Mouse (Mus musculus) liver, embryonic 16.5 days (tissue): Measurements from ENCODE around the gene Unc93b1. TPM values are rescaled to one million over a fixed set of nuclear protein-coding genes. Genes with fewer than 3 reads are reported as not detected.
"Not testable (repeated sequence)": the region's sequence is repeated elsewhere in the genome, so short reads cannot be mapped to it uniquely, and the experiment has no call there.

ENCODE experiments used
- ATAC-seq: fragments of 200-750 bp; cut with Nextera tagmentation; 2 replicates; pipeline ENCODE4 v1.8.0; 2017; ENCODE audit warnings: low read depth, mild to moderate bottlenecking, moderate number of reproducible peaks, moderate library complexity
- H3K27ac ChIP-seq: fragments of 300-500 bp; sonication (generic); 2 replicates; pipeline ENCODE4 v1.5.1; 2014; ENCODE audit warnings: mild to moderate bottlenecking, low read length
- H3K27me3 ChIP-seq: fragments of 300-500 bp; sonication (generic); 2 replicates; pipeline ENCODE4 v1.6.1; 2014; ENCODE audit warnings: low read depth, low read length, mixed read lengths; ENCODE audit not compliant: control insufficient read depth, insufficient read depth
- H3K36me3 ChIP-seq: fragments of 300-500 bp; sonication (generic); 2 replicates; pipeline ENCODE4 v1.6.1; 2014; ENCODE audit warnings: mild to moderate bottlenecking; ENCODE audit not compliant: control insufficient read depth, insufficient read depth
- H3K4me1 ChIP-seq: fragments of 300-500 bp; sonication (generic); 2 replicates; pipeline ENCODE4 v1.6.1; 2014; ENCODE audit warnings: low read depth, low read length, mixed read lengths; ENCODE audit not compliant: control insufficient read depth
- H3K4me2 ChIP-seq: fragments of 300-500 bp; sonication (generic); 2 replicates; pipeline ENCODE4 v1.6.1; 2014; ENCODE audit warnings: low read depth, low read length, mixed read lengths
- H3K4me3 ChIP-seq: fragments of 300-500 bp; sonication (generic); 2 replicates; pipeline ENCODE4 v1.5.1; 2014; ENCODE audit warnings: low read depth, mild to moderate bottlenecking, low read length
- H3K9ac ChIP-seq: fragments of 300-500 bp; sonication (generic); 2 replicates; pipeline ENCODE4 v1.6.1; 2014; ENCODE audit warnings: low read depth, low read length
- H3K9me3 ChIP-seq: fragments of 300-500 bp; sonication (generic); replicated peaks from 2 replicates; pipeline ENCODE4 v1.6.1; 2016; ENCODE audit warnings: low read length; ENCODE audit not compliant: control insufficient read depth
- WGBS: fragments of 180-500 bp; shearing (Covaris S2); extraction: QIAGEN DNeasy Blood & Tissue Kit; methylation state at CpG from one replicate; pipeline ENCODE4 v1.1.7; 2014; ENCODE audit not compliant: insufficient replicate concordance; 5-methylcytosine and 5-hydroxymethylcytosine counted together
- polyA plus RNA-seq: library from polyadenylated mRNA; unstranded; fragments of >200 nt; fragmentation: Nextera tagmentation; extraction: Ambion mirVana; gene quantifications from 2 replicates; pipeline ENCODE4 v1.2.1, GENCODE M21; 2015

Gene Unc93b1
- polyA plus RNA-seq, 1 experiment from 2014 or later = 35.8 TPM

DNA sequence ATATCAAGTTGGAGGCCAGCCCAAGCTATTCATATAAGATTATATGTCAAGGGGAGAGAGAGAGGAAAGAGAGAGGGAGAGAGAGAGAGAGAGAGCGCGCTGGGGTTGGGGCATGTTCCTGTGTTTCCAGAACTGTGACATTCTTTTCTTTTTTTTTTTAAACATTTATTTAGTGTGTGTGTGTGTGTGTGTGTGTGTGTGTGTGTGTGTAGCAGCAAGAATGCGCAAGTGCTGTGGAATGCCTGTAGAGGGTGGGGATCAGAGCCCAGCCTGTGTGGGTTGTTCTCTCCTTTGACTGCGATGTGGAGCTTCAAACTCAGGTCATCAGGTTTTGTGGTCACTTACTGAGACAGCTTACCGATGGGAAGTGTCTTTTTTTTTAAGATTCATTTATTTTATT is 25.2 kb downstream of the Unc93b1 start:
- no peak overlapping the region for H3K9ac ChIP-seq
- H3K27me3 ChIP-seq = no peaks in the 10 kb centered on the region
- 59% methylated on average over 5 of the region's 5 CpGs for WGBS

GRCm38 (mm10) chr19:3961805-3962204 is 26.8 kb downstream of the Unc93b1 start:
- not testable (repeated sequence) for ATAC-seq, H3K4me1 ChIP-seq, H3K27ac ChIP-seq, H3K27me3 ChIP-seq, H3K9me3 ChIP-seq, H3K4me3 ChIP-seq, H3K4me2 ChIP-seq, H3K9ac ChIP-seq, H3K36me3 ChIP-seq
- WGBS = 74% methylated on average over 6 of the region's 6 CpGs

More for the DNA sequence above, 25.2 kb downstream of the Unc93b1 start:
- no peaks in the 10 kb centered on the region for H3K9me3 ChIP-seq
- H3K4me2 ChIP-seq = no peak overlapping the region
- H3K36me3 ChIP-seq = no peaks in the 10 kb centered on the region
- H3K4me3 ChIP-seq = no peak overlapping the region
- no peaks in the 10 kb centered on the region for H3K4me1 ChIP-seq
- no peak overlapping the region for H3K27ac ChIP-seq
- no peak for ATAC-seq

DNA sequence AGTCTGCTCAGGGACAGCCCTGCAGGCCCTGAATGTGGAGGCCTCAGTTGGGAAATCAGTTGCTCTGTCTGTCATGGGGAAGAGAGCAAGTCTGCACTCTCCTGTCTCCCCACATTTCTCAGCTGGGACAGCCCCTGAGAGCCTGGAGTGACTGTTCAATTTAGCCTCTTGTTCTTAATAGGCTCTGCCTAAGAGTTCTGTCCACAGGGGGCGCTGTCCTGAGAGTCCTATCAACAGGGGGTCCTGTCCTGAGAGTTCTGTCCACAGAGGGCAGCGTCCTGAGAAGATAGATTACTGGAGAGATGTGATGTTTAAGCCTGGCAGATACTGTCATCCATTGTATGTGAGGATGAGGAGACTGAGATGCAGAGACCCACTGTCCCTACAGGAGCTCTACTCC is 27.5 kb downstream of the Unc93b1 start:
- Histone ChIP-seq H3K9ac (no peak overlapping the region), H3K36me3 (no peaks in the 10 kb centered on the region), H3K4me1 (no peaks in the 10 kb centered on the region; the same call in 1 of the 2 replicates), H3K9me3 (no peaks in the 10 kb centered on the region), H3K27ac (no peak overlapping the region), H3K4me2 (no peak overlapping the region), H3K27me3 (no peaks in the 10 kb centered on the region), H3K4me3 (no peak overlapping the region)
- ATAC-seq = no peak
- WGBS = 9% methylated on average over 2 of the region's 2 CpGs

DNA sequence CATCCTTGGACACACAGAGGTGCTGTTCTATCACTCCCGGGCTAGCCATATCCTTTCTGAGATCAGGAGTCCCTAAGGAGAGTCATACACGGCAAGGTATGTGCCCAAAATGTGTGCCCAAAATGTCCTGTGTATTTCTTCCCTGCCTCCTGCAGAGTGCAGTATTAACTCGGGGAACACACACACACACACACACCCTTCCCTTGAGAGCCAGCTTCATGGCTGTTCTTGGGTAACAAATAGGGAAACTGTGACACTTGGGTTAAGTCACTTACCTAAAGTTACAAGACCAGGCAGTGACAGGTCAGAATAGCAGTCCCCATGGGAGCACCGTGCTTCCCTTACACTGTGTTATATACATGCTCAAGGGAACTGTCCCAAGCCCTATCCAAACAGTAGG is 29.0 kb downstream of the Unc93b1 start:
- Histone ChIP-seq H3K9ac (no peak overlapping the region), H3K27me3 (no peaks in the 10 kb centered on the region), H3K9me3 (no peaks in the 10 kb centered on the region), H3K36me3 (no peaks in the 10 kb centered on the region), H3K4me3 (no peak overlapping the region), H3K4me2 (no peak overlapping the region), H3K27ac (no peak overlapping the region), H3K4me1 (no peaks in the 10 kb centered on the region; the same call in 1 of the 2 replicates)
- 57% methylated on average over 4 of the region's 4 CpGs for whole genome bisulfite sequencing
- ATAC-seq = peak; percentile 16; the same call in 1 of the 2 replicates

GRCm38 (mm10) chr19:3966330-3967075 is 31.5 kb downstream of the Unc93b1 start:
- Histone ChIP-seq H3K4me3 (no peak overlapping the region), H3K27me3 (no peaks in the 10 kb centered on the region), H3K4me2 (no peak overlapping the region), H3K36me3 (no peaks in the 10 kb centered on the region), H3K9me3 (no peaks in the 10 kb centered on the region), H3K4me1 (no peaks in the 10 kb centered on the region; the same call in 1 of the 2 replicates), H3K27ac (no peak overlapping the region), H3K9ac (no peak overlapping the region)
- ATAC-seq = no peak
- 58% methylated on average over 11 of the region's 11 CpGs for WGBS

DNA sequence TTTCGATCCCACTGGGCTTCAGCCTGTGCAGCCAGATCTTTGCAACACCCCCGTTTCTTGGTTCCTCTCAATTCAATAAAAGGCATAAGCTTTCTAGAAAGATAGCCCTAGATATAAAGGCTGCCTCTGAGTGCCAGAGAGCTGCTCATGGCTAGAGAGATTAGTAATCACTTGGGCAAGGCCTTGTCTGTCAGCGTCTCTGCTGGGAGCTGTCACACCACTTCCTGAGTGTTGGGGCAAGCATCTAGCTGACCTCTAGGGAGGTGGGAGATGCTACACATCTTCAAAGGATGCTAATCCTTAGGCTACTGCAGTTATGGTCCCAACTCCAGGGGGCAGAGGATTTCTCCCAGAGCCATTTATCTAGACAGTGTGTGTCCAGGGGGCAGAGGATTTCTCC is 32.3 kb downstream of the Unc93b1 start:
- no peak overlapping the region for H3K4me3 ChIP-seq
- WGBS = 31% methylated on average over 3 of the region's 3 CpGs
- H3K9ac ChIP-seq = no peak overlapping the region
- no peaks in the 10 kb centered on the region for H3K9me3 ChIP-seq
- no peak for ATAC-seq
- no peak overlapping the region for H3K27ac ChIP-seq
- no peaks in the 10 kb centered on the region for H3K27me3 ChIP-seq
- no peaks in the 10 kb centered on the region for H3K36me3 ChIP-seq
- peaks cover 4% of the 10 kb centered on the region; the same call in 1 of the 2 replicates for H3K4me1 ChIP-seq
- no peak overlapping the region for H3K4me2 ChIP-seq

- no peaks in the 10 kb centered on the region for H3K27me3 ChIP-seq
- H3K27ac ChIP-seq = no peak within 1 kb of the TSS
- H3K36me3 ChIP-seq = no peaks in the 10 kb centered on the region
- peaks cover 10% of the 10 kb centered on the region; the same call in 1 of the 2 replicates for H3K4me1 ChIP-seq
- no peak within 1 kb of the TSS for H3K4me2 ChIP-seq
- WGBS = 35% methylated on average over 9 of the region's 9 CpGs
- H3K9me3 ChIP-seq = no peaks in the 10 kb centered on the region
- H3K9ac ChIP-seq = no peak within 1 kb of the TSS
- peak; percentile 68 for ATAC-seq
- H3K4me3 ChIP-seq = no peak within 1 kb of the TSS
These were observed 37.2 kb downstream of the Unc93b1 start, which contains the start of gene Aldh3b2 for GRCm38 (mm10) chr19:3972229-3972628. Gene Aldh3b2 (plus strand): TSS chr19:3972328.

DNA sequence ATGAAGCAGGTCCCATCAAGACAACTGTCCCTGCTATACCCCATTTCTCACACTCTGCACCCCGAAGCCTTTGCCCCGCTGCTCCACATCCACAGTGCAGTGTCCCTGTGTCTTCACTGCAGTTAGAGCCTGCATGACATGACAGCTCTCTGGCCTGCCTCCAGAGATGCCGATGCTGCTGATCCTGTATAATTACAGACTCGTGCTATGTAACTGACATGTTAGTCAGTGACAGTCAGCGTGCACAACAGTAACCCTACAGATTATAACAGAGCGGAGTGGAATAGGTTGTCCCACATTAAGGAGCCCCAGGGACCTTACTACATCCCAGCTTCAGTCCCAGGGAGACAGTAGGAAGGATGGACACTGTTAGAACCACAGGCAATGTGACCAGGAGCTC is 39.6 kb downstream of the Unc93b1 start:
- H3K4me3 ChIP-seq, H3K36me3 ChIP-seq, ATAC-seq, H3K4me1 ChIP-seq, H3K9me3 ChIP-seq, H3K4me2 ChIP-seq, H3K9ac ChIP-seq, H3K27me3 ChIP-seq, H3K27ac ChIP-seq: not testable (repeated sequence)
- WGBS = 72% methylated on average over 6 of the region's 6 CpGs

GRCm38 (mm10) chr19:3975866-3976265 is 40.9 kb downstream of the Unc93b1 start:
- Histone ChIP-seq H3K27me3 (no peaks in the 10 kb centered on the region), H3K4me2 (no peak overlapping the region), H3K4me3 (no peak overlapping the region), H3K9ac (no peak overlapping the region), H3K4me1 (peaks cover 10% of the 10 kb centered on the region; the same call in 1 of the 2 replicates), H3K27ac (no peak overlapping the region), H3K9me3 (no peaks in the 10 kb centered on the region), H3K36me3 (no peaks in the 10 kb centered on the region)
- no peak for ATAC-seq
- 56% methylated on average over 2 of the region's 2 CpGs for WGBS
